Mouse (Mus musculus) forebrain, embryonic 11.5 days (tissue): ENCODE data around the gene Lmtk3. TPM values are rescaled to one million over a fixed set of nuclear protein-coding genes. Genes with fewer than 3 reads are reported as not detected.

Source experiments
- ATAC-seq: fragments of 200-750 bp; cut with Nextera tagmentation; replicated peaks from 2 replicates; pipeline ENCODE4 v1.8.0; 2017; ENCODE audit warnings: moderate TSS enrichment; ENCODE audit not compliant: low FRiP score
- DNase-seq: peaks from one replicate; pipeline ENCODE4 v3.0.0-alpha.2; 2017; ENCODE audit warnings: low spot score
- H3K27ac ChIP-seq: fragments of 300-500 bp; sonication (generic); 2 replicates; pipeline ENCODE4 v1.5.1; 2014; ENCODE audit warnings: low read depth, low read length
- H3K27me3 ChIP-seq: fragments of 300-500 bp; sonication (generic); 2 replicates; pipeline ENCODE4 v1.6.1; 2014; ENCODE audit warnings: mild to moderate bottlenecking, low read length, mixed read lengths; ENCODE audit not compliant: control insufficient read depth, insufficient read depth
- H3K36me3 ChIP-seq: fragments of 300-500 bp; sonication (generic); 2 replicates; pipeline ENCODE4 v1.6.1; 2014; ENCODE audit warnings: mild to moderate bottlenecking, low read length, moderate library complexity, mixed read lengths; ENCODE audit not compliant: control insufficient read depth, insufficient read depth
- H3K4me1 ChIP-seq: fragments of 300-500 bp; sonication (generic); replicated peaks from 2 replicates; pipeline ENCODE4 v1.6.1; 2014; ENCODE audit warnings: low read length, mixed read lengths; ENCODE audit not compliant: control insufficient read depth, insufficient read depth
- H3K4me2 ChIP-seq: fragments of 300-500 bp; sonication (generic); 2 replicates; pipeline ENCODE4 v1.6.1; 2014; ENCODE audit warnings: low read depth, mild to moderate bottlenecking, low read length, moderate library complexity, mixed read lengths; ENCODE audit not compliant: severe bottlenecking
- H3K4me3 ChIP-seq: fragments of 300-500 bp; sonication (generic); 2 replicates; pipeline ENCODE4 v1.5.1; 2014; ENCODE audit warnings: low read depth, low read length
- H3K9ac ChIP-seq: fragments of 300-500 bp; sonication (generic); 2 replicates; pipeline ENCODE4 v1.6.1; 2014; ENCODE audit warnings: low read length
- H3K9me3 ChIP-seq: fragments of 300-500 bp; sonication (generic); 2 replicates; pipeline ENCODE4 v1.6.1; 2016; ENCODE audit warnings: low read length, mixed read lengths; ENCODE audit not compliant: control insufficient read depth
- WGBS: fragments of 180-500 bp; shearing (Covaris S2); extraction: QIAGEN DNeasy Blood & Tissue Kit; methylation state at CpG from one replicate; pipeline ENCODE4 v1.1.7; 2014; 5-methylcytosine and 5-hydroxymethylcytosine counted together
- polyA plus RNA-seq: library from polyadenylated mRNA; unstranded; fragments of >200 nt; fragmentation: Nextera tagmentation; extraction: Ambion mirVana; gene quantifications from 2 replicates; pipeline ENCODE4 v1.2.1, GENCODE M21; 2014

Lmtk3 gene
- polyA plus RNA-seq, 1 experiment from 2014 or later, result 5.2 TPM

DNA sequence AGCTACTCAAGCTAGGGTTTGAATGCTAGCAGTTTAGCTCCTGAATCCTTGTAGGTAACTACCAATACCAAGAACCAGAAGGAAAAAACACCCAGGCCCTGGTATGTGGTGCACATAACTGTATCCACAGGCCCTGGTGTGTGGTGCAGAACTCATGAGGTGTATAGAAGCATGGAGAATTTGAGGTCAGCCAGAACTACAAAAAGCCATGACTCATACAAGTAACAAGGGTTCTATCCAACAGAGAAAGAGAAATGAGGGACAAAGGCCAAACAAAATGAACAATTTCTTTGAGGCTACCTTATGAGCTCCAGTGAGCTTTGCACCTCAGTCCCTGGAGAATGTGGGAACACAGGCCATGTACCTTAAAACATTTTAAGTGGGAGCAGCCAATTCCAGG is 37.4 kb downstream of the Lmtk3 start:
- no peak overlapping the region for H3K27ac ChIP-seq
- H3K9ac ChIP-seq, result no peak overlapping the region
- no peak overlapping the region for H3K4me2 ChIP-seq
- no peak for DNase-seq
- H3K27me3 ChIP-seq, result no peaks in the 10 kb centered on the region
- no peaks in the 10 kb centered on the region for H3K4me1 ChIP-seq
- H3K4me3 ChIP-seq, result no peak overlapping the region
- peaks cover 6% of the 10 kb centered on the region; the same call in 1 of the 2 replicates for H3K36me3 ChIP-seq
- no peak for ATAC-seq
- H3K9me3 ChIP-seq, result no peaks in the 10 kb centered on the region

DNA sequence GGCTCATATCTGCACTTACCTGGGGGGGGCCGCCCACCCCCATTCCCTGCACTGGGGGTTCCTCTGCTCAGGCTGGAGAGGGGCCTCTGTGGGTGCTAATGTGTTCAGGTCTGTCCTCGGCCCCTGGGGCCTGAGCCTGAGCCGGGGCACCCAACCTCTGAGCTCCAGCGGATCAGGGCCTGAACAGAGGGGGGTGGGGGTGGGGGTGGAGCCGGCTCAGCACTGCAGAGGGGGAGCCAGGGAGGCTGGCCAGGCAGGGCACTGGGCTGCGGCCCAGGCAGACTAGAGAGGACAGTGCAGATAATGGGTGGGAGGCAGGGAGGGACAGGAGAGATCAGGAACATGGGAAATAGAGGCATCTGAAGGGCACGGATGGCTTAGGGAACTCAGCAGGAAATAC is 41.1 kb downstream of the Lmtk3 start, which contains the start of gene Kcnj14:
Kcnj14 (minus strand) TSS at position 185 of the 400 bp plus-strand sequence.
- ATAC-seq, result no peak
- Histone ChIP-seq H3K27me3 (no peaks in the 10 kb centered on the region), H3K36me3 (peaks cover 22% of the 10 kb centered on the region), H3K9me3 (no peaks in the 10 kb centered on the region), H3K4me3 (no peak within 1 kb of the TSS), H3K9ac (no peak within 1 kb of the TSS), H3K4me1 (peaks cover under 1% of the 10 kb centered on the region; the same call in 1 of the 2 replicates), H3K27ac (no peak within 1 kb of the TSS), H3K4me2 (no peak within 1 kb of the TSS)
- no peak for DNase-seq
- WGBS, result 74% methylated on average over 7 of the region's 7 CpGs

DNA sequence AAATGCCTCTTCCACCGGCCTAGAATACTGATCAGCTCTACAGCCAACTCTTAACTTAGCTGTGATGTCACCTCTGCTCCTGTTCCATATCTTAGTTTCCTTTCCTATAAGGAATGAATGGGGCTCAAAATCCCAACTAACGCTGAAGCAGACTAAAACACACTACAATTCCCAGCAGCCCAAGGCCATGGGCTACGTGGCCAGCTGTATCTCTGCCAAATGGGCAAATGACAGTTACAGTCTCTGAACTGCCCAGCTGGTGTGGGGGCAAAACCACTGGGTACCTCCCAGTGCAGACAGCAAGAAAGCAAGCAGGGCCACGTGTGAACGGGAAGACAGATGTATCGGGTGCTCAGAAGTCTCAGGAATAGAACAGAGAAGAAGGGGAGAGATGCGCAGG is 43.1 kb downstream of the Lmtk3 start:
- no peak overlapping the region for H3K27ac ChIP-seq
- no peak overlapping the region for H3K4me3 ChIP-seq
- H3K36me3 ChIP-seq, result peaks cover 22% of the 10 kb centered on the region
- peaks cover 4% of the 10 kb centered on the region for H3K27me3 ChIP-seq
- WGBS, result 94% methylated on average over 7 of the region's 7 CpGs
- no peaks in the 10 kb centered on the region for H3K9me3 ChIP-seq
- ATAC-seq, result no peak
- no peak for DNase-seq
- H3K4me1 ChIP-seq, result peaks cover 4% of the 10 kb centered on the region; the same call in 1 of the 2 replicates
- no peak overlapping the region for H3K9ac ChIP-seq
- H3K4me2 ChIP-seq, result no peak overlapping the region

DNA sequence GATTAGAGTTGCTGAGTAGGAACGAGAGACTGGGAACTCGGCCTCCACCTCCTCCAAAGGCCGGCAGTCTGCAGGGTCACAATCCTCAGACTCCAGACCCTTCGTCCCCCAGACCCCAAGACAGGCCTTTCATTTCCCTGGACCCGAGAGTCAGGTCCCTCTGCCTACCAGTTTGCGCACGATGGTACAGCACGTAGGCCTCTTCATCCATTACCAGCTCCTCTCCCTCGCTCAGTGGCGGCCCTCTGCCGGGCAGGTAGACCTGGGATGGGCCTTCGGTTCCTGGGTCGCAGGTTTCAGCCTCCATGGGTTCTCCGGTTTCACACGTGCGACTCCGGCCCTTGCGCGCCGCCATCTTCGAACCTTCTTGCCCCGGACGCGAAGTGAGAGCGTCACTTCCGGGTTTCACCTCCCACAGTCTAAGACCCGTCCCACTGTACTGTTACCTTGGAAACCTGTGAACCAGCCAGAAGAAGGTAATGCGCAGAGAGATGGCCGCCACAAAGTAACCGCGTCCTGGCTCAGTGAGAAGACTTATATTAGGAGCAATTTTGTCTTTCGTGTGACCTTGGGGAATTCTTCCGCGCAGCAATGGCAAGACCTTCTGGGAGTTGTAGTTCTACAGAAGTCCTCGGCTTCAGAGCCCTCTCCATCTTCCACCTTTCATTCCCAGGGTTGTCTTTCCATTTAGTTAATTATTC is 47.0 kb downstream of the Lmtk3 start, which contains the start of gene Grwd1:
Grwd1 (minus strand) TSS at position 518 of the 701 bp plus-strand sequence.
- DNase-seq (peak; percentile 92), ATAC-seq (peak; percentile 90)
- Histone ChIP-seq H3K9me3 (no peaks in the 10 kb centered on the region), H3K36me3 (peaks cover 18% of the 10 kb centered on the region), H3K9ac (peak within 1 kb of the TSS; percentile 68), H3K4me1 (peaks cover 14% of the 10 kb centered on the region), H3K4me2 (peak within 1 kb of the TSS; percentile 87), H3K27ac (no peak within 1 kb of the TSS), H3K4me3 (peak within 1 kb of the TSS; percentile 79), H3K27me3 (peaks cover 42% of the 10 kb centered on the region)
- WGBS, result under 1% methylated on average over 35 of the region's 35 CpGs

DNA sequence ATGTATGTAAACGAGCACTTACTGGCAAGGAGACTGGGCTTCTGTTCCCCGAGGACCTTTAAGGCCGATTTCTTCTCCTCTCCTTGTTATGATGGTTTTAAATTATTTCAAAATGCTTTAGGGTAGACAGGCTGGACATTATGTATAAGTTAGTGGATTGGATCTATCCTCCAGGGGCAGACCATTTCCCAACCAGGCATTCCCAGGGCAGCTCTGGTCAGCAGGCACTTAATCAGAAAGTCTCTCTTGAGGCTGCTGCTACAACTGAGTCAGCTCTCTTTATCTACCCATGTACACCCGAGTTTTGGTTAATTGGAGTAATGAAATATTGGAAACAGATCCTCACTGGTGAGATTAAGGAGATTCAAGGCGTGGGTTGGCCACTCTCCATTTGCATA is 47.6 kb downstream of the Lmtk3 start:
- DNase-seq, result no peak
- WGBS, result 25% methylated on average over 5 of the region's 5 CpGs
- peak overlapping the region; percentile 87; the same call in 1 of the 2 replicates for H3K4me2 ChIP-seq
- H3K27me3 ChIP-seq, result peaks cover 44% of the 10 kb centered on the region
- H3K4me3 ChIP-seq, result peak overlapping the region; percentile 79
- H3K9me3 ChIP-seq, result no peaks in the 10 kb centered on the region
- peak; percentile 12; the same call in 1 of the 2 replicates for ATAC-seq
- H3K9ac ChIP-seq, result peak overlapping the region; percentile 68
- H3K4me1 ChIP-seq, result peaks cover 14% of the 10 kb centered on the region
- peaks cover 14% of the 10 kb centered on the region for H3K36me3 ChIP-seq
- no peak overlapping the region for H3K27ac ChIP-seq

DNA sequence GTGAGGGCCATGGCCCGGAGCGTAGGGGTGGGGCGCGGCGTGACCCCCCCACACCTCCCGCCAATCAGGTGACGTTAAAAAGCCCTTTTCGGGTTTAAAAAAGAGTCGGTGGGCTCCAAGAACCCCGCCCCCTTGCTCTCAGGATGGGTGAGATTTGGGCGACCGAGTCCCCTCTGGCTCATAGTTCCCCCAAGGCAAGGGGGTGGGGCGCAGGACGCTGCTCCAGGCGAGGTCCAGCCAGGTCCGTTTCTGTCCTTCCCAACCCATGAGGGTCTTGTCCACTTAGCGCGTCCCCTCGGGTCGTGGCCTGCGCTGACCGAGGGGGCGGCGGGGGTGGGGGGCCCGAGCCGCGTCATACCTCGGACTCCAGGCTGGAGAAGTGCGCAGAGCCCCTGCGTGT is 48.9 kb downstream of the Lmtk3 start:
- Histone ChIP-seq H3K36me3 (peaks cover 5% of the 10 kb centered on the region), H3K4me2 (no peak overlapping the region; the same call in 1 of the 2 replicates), H3K4me1 (peaks cover 14% of the 10 kb centered on the region), H3K27ac (no peak overlapping the region), H3K27me3 (peaks cover 44% of the 10 kb centered on the region), H3K4me3 (peak overlapping the region; percentile 24; the same call in 1 of the 2 replicates), H3K9ac (no peak overlapping the region), H3K9me3 (no peaks in the 10 kb centered on the region)
- ATAC-seq, result no peak
- no peak for DNase-seq
- WGBS, result 8% methylated on average over 30 of the region's 30 CpGs

DNA sequence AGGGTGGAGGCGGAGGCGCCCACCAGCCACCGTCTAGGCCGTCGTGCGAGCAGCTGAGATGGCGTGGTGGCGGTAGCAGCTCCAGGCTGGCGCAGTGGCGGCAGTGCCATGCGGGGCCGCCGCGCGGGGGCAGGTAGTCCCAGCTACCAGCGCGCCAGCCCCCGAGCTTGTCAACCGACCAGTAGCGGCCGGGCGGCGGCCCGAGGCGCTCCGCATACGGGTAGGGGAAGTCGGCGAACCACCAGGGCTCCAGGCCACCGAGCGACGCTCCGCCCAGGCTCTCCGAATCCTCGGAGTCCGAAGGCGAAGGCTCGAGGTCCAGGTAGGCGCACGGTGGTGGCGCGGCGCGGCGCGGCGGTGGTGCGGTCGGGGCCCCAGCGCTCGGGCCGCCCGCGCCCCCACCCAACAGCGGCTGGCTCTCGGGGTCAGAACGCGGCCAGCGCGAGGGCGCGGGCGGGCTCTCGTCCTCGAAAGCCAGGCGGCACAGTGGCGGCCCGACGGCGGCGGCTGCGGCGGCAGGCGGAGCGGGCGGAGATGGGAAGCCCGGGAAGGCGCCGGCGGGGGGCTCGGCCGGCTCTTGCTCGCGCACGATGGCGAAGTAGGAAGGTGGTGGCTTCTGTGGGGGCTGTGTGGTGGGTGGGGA is 49.7 kb downstream of the Lmtk3 start:
- peak overlapping the region; percentile 24 for H3K4me3 ChIP-seq

DNA sequence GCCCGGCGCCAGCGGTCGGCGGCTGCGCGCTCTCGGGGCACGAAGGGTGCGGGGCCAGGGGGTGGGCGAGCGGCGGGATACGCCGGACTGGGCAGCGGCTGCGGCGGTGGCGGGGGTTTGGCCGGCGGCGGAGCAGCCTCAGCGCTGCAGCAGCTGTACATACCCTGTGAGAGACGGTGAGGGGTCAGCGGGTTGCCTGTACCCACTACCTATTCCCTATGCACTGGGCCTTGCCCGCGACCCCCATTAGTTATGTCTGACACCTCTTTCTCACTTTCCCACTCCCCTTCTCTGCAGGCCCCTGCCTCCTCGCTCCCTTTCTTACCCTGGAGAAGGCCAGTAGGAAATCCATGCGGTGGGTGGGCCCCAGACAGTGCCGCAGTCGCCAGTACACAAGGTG is 50.4 kb downstream of the Lmtk3 start:
- H3K27me3 ChIP-seq, result peaks cover 44% of the 10 kb centered on the region
- peak overlapping the region; percentile 37 for H3K4me2 ChIP-seq
- 5% methylated on average over 22 of the region's 31 CpGs for whole genome bisulfite sequencing
- DNase-seq (no peak), ATAC-seq (no peak)
- peaks cover 14% of the 10 kb centered on the region for H3K4me1 ChIP-seq
- H3K36me3 ChIP-seq, result no peaks in the 10 kb centered on the region
- H3K4me3 ChIP-seq, result peak overlapping the region; percentile 24
- H3K9ac ChIP-seq, result no peak overlapping the region
- no peaks in the 10 kb centered on the region for H3K9me3 ChIP-seq
- no peak overlapping the region for H3K27ac ChIP-seq

More for the DNA sequence above, 49.7 kb downstream of the Lmtk3 start:
- no peaks in the 10 kb centered on the region for H3K36me3 ChIP-seq
- H3K27me3 ChIP-seq, result peaks cover 44% of the 10 kb centered on the region
- H3K4me2 ChIP-seq, result peak overlapping the region; percentile 37
- no peak overlapping the region for H3K27ac ChIP-seq
- no peak overlapping the region for H3K9ac ChIP-seq
- DNase-seq (peak; percentile 67), ATAC-seq (no peak)
- peaks cover 14% of the 10 kb centered on the region for H3K4me1 ChIP-seq
- under 1% methylated on average over 63 of the region's 86 CpGs for WGBS
- H3K9me3 ChIP-seq, result no peaks in the 10 kb centered on the region
